Mouse (Mus musculus) testis, adult 2 months (tissue): ENCODE measurements around the gene 1600002K03Rik.

Experiments
- CTCF ChIP-seq: fragments of 200-500 bp; IDR thresholded peaks from 2 replicates; pipeline ENCODE4 v1.5.1; 2012; ENCODE audit warnings: low read depth, mild to moderate bottlenecking, inconsistent platforms, low read length, moderate library complexity; ENCODE audit not compliant: control insufficient read depth, insufficient read depth, insufficient replicate concordance
- POLR2A ChIP-seq: fragments of 200-500 bp; IDR thresholded peaks from 2 replicates; pipeline ENCODE4 v1.6.1; 2012; ENCODE audit warnings: low read depth, mild to moderate bottlenecking, inconsistent platforms, low read length, moderate library complexity; ENCODE audit not compliant: control insufficient read depth

GRCm38 (mm10) chr10:80127920-80128319 lies 44.8 kb upstream of the 1600002K03Rik start:
- TF ChIP-seq CTCF (no peak), POLR2A (no peak)
